Comparison of ENCODE assay signal across 8 mouse cellular contexts in genomic region chr1:153894979-153895378, GRCm38 (mm10). TPM values are rescaled to one million over a fixed set of nuclear protein-coding genes. Genes with fewer than 3 reads are reported as not detected.
DNase-seq lines count a peak whose midpoint lies in the region.

No protein-coding gene starts in this region.

- DNase-seq in heart, adult 11 months = peak; percentile 94
- DNase-seq in heart, postnatal 25 days (ENCODE audit: low spot score) = no peak
- DNase-seq in R1 (ENCODE audit: low read depth, low spot score) = peak; percentile 65
- peak; percentile 76 to 83 for DNase-seq in cerebellum, postnatal 25 days
- peak; percentile 47 to 49 for DNase-seq in gastrocnemius, adult 8-10 months (ENCODE audit: low spot score in 2 of 2)
- DNase-seq in layer of hippocampus, adult 18-20 months (ENCODE audit: low spot score in 2 of 2) = peak; percentile 66 to 91
- DNase-seq in lung, postnatal 14 days = peak; percentile 80
- peak; percentile 23 to 62 for DNase-seq in spleen, adult 18-20 months

- intact Hi-C loops in heart, postnatal 25 days (cut with DNase I) = loop anchor here (1.0 to 5.0 kb wide), 3 partner anchors 223 to 832 kb away; no protein-coding TSS in a partner anchor

RNA-seq across cellular contexts. Expression of gene Teddm1a, which starts 3.4 kb away (rescaled TPM):
- not detected for total RNA-seq in heart, postnatal 25 days (2021)
- not detected for total RNA-seq in gastrocnemius, adult 8-10 months (2022)
- total RNA-seq in layer of hippocampus, adult 18-20 months (2021) = not detected

RNA-seq across cellular contexts. Expression of gene Glul, which starts 4.8 kb away (rescaled TPM):
- 100 to 1,000 TPM; 349 to 403 TPM for total RNA-seq in heart, postnatal 25 days (2021)
- total RNA-seq in gastrocnemius, adult 8-10 months (2022) = 100 to 1,000 TPM; 294 to 919 (median 442) TPM
- 1,000 to 10,000 TPM; 2,043 to 2,070 TPM for total RNA-seq in layer of hippocampus, adult 18-20 months (2021)

RNA-seq across cellular contexts. Expression of gene Teddm2, which starts 5.0 kb away (rescaled TPM):
- total RNA-seq in heart, postnatal 25 days (2021) = under 1 TPM; 0.73 to 0.87 TPM
- 1 to 10 TPM; 1.7 to 2.9 (median 2.4) TPM for total RNA-seq in gastrocnemius, adult 8-10 months (2022)
- total RNA-seq in layer of hippocampus, adult 18-20 months (2021) = 1 to 10 TPM; 1.7 to 2.4 TPM

RNA-seq across cellular contexts. Expression of gene Teddm1b, which starts 20.8 kb away (rescaled TPM):
- not detected for total RNA-seq in heart, postnatal 25 days (2021)
- not detected for total RNA-seq in gastrocnemius, adult 8-10 months (2022)
- not detected for total RNA-seq in layer of hippocampus, adult 18-20 months (2021)

RNA-seq across cellular contexts. Expression of gene Rgsl1, which starts 51.0 kb away (rescaled TPM):
- total RNA-seq in heart, postnatal 25 days (2021) = under 1 TPM in 1 of 2 experiments, not detected in 1; 0.11 TPM
- total RNA-seq in gastrocnemius, adult 8-10 months (2022) = under 1 TPM in 1 of 4 experiments, not detected in 3; 0.09 TPM
- total RNA-seq in layer of hippocampus, adult 18-20 months (2021) = under 1 TPM; 0.48 to 0.50 TPM
